ENCODE assay signal across 20 mouse cellular contexts in the genomic region with DNA sequence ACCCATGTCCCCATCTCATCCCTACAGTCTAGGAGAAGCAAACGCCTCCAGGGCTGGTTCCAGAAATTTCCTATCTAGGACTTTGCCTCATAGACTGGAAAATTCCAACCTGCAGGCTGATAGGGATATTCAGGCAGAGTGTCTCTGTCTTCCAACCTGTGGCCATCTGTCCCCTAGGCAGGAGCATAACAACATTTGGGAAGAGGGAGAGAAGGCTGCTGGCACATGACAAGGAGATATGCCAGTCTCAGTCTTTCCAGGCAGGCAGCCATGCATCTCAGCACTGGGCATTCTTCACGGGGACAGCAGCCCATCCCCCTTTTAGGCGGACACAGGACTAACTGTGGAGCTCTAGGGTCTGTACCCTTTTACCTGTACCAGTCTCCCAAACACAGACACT.
A peak's percentile ranks its signal among the peaks of the same experiment; 100 is the strongest.
DNase-seq lines count a peak whose midpoint lies in the region; ATAC-seq lines count a peak whose summit lies in the region.
"Had no signal": no experiment of that assay in that cellular context is flagged by ENCODE, and none has a peak within 500 bp of the region (broad histone marks: within the 10 kb centered on the region; RNA-seq: fewer than 3 reads in every experiment).

No protein-coding gene starts in this region.

- H3K4me1 ChIP-seq in heart, embryonic 16.5 days (ENCODE audit: control insufficient read depth, insufficient read depth, low read length) = peaks cover 45% of the 10 kb centered on the region

- H3K27me3 ChIP-seq in heart, embryonic 16.5 days (ENCODE audit: control insufficient read depth, insufficient read depth, low read length) = no peaks in the 10 kb centered on the region

- WGBS in heart, embryonic 16.5 days = 47% methylated on average over 3 of the region's 3 CpGs

- H3K27ac ChIP-seq in heart, embryonic 16.5 days (ENCODE audit: low read length) = no peak overlapping the region
- H3K27ac ChIP-seq: gastrocnemius, adult 2 months; heart, adult 2 months; liver, embryonic 14.5 days; lung, embryonic 15.5 days; midbrain, embryonic 10.5 days had no signal

- H3K9me3 ChIP-seq in heart, embryonic 16.5 days (replicated peaks; ENCODE audit: control insufficient read depth, low read length) = no peaks in the 10 kb centered on the region
- H3K9me3 ChIP-seq: lung, embryonic 15.5 days; midbrain, embryonic 10.5 days had no signal

- H3K4me3 ChIP-seq in heart, embryonic 16.5 days (ENCODE audit: low read length) = no peak overlapping the region
- H3K4me3 ChIP-seq: gastrocnemius, adult 2 months; heart, adult 2 months; lung, embryonic 15.5 days; midbrain, embryonic 10.5 days had no signal

- H3K4me2 ChIP-seq in heart, embryonic 16.5 days (ENCODE audit: low read depth, low read length) = no peak overlapping the region
- H3K4me2 ChIP-seq: lung, embryonic 15.5 days had no signal

- no peak for DNase-seq in heart, adult 11 months
- DNase-seq in right cerebral cortex, postnatal 25 days = peak; percentile 27
- DNase-seq in right cerebral cortex, postnatal 4 days = no peak
- DNase-seq in cerebellum, postnatal 10 days = peak; percentile 85 to 89
- DNase-seq in kidney, postnatal 36 days = no peak
- DNase-seq: adrenal gland, postnatal 36 days; B cell, adult 2 months; gastrocnemius, adult 2 months; kidney, adult 2 months; kidney, postnatal 10 days; lung, postnatal 4 days; thymus, postnatal 25 days had no signal

- H3K36me3 ChIP-seq in heart, embryonic 16.5 days (ENCODE audit: control insufficient read depth, insufficient read depth) = no peaks in the 10 kb centered on the region
- H3K36me3 ChIP-seq: lung, embryonic 15.5 days; midbrain, embryonic 10.5 days had no signal

- no peak for ATAC-seq in heart, embryonic 16.5 days (replicated peaks; ENCODE audit: extremely low read depth, insufficient read depth, low FRiP score)
- ATAC-seq in megakaryocyte progenitor cell, adult 5-6 weeks (replicated peaks; ENCODE audit: poor library complexity) = no peak
- ATAC-seq: forebrain, embryonic 16.5 days; inflammation-experienced regulatory T-cells, adult 6 months had no signal

- H3K9ac ChIP-seq in heart, embryonic 16.5 days (ENCODE audit: low read length) = 0 out of 2 replicates have a peak overlapping the region, but pooled peaks have one; percentile 5
- H3K9ac ChIP-seq: liver, embryonic 14.5 days; lung, embryonic 15.5 days had no signal

Comparison
In these comparisons a context has a peak if more than half of its experiments do, and no peak if none do; other contexts are left out.
1. DNase-seq: peak in right cerebral cortex, postnatal 25 days (single experiment) and cerebellum, postnatal 10 days (2 of 2); none in heart, adult 11 months (single experiment), right cerebral cortex, postnatal 4 days (single experiment) and kidney, postnatal 36 days (0 of 2).